Mouse (Mus musculus) layer of hippocampus, postnatal 25 days (tissue): Measurements from ENCODE around the gene Kcmf1. TPM values are rescaled to one million over a fixed set of nuclear protein-coding genes. Genes with fewer than 3 reads are reported as not detected.
"Not testable (repeated sequence)": the region's sequence is repeated elsewhere in the genome, so short reads cannot be mapped to it uniquely, and the experiment has no call there.

ENCODE experiments used
- DNase-seq, 2 experiments: peaks; one replicate each; pipeline ENCODE4 v3.0.0; 2022; ENCODE audit warnings: mixed read lengths in 2 of 2, low spot score in 1 of 2; ENCODE audit errors: extremely low spot score in 1 of 2
- total RNA-seq, 2 experiments: library from RNA; stranded (reverse); gene quantifications; 2 replicates each; pipeline ENCODE4 v1.2.3; 2021

Kcmf1 gene
- total RNA-seq, 2 experiments from 2014 or later = 60.1 to 65.6 TPM

DNA sequence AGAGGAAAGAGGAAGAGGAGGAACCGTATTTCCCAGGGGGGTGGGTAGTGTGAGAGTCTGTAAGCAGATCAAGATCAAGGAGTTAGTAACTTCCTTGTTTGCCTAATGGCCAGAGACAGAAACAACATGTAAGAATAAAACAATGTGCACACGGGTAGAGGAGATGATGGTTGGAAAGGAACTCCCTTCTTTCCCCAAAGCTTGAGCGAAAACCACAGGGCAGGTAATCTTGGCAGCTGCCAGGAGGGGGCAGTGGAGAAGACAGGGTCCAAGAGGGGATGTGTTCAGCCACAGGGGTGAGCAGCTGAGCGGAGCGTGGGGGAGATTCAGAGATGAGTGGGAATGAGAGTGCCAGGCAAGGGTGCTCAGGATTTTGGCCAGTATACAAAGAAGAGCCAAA lies 48.1 kb downstream of the Kcmf1 start:
- DNase-seq = peak in 1 of 2 experiments; percentile 27

DNA sequence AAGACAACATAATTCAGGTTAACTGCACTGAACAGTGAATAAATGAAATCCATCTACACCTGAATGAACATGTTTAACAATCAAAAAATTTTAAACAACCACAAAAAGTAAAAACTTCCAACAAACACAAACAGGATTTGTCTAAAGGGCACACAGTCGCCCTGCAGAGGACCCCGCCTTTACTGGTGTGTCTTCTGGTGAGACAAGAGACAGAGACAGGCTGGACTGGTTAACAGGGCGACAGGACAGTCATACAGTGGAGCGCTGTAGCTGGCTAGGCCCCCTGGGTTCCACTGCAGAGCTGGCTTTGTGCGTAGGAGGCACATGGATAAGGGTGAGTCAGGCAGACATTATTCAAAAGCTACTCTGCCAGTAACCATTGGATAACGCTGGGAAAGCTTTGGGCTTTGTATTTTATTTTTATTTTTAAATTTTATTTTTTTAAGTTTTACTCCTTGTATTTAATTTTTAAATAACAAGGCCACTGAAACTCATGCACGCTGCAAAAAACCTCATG lies 57.7 kb downstream of the Kcmf1 start:
- no peak for DNase-seq

DNA sequence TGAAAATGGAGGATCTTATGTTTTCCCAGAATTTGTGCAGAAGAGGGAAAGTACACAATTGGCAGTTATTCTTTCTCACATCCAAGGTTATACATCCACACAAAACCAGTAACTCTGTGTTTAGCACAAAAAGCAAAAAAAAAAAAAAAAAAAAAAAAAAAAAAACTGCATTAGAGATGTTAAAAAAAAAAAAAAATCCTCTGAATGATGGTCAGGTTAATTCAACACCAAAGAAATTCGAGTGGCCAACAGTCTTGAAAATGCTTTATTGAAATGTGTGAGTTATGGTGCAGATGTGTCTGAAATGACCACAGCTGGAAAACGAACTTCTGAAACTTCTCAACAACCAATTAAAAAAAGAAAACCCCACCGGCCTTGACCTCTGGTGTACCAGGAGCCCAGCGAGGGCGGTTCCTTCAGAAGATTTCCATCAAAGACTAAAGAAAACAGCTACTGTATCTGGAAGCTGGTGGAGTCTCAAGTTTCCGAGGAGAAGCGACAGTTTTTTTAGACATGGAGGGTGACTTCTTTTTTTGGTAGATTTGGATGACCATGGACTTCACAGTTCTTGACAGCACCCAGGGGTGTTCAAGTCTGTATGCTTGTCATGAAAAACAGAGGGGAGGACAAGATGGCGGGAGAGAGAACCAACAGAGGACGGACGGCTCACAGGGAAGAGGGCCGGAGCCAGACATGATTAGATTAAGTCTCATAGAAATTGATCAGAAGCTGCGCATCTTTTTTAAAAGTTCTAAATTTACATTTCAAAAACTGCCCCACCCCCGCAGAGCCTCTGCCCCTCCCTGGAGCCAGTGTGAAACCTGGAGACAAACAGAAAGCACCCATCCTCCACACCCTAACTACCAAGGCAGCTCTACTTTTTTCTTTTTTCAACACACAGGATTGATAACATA lies 58.7 kb downstream of the Kcmf1 start:
- no peak for DNase-seq

GRCm38 (mm10) chr6:72837756-72838155 lies 62.0 kb downstream of the Kcmf1 start:
- DNase-seq = no peak

DNA sequence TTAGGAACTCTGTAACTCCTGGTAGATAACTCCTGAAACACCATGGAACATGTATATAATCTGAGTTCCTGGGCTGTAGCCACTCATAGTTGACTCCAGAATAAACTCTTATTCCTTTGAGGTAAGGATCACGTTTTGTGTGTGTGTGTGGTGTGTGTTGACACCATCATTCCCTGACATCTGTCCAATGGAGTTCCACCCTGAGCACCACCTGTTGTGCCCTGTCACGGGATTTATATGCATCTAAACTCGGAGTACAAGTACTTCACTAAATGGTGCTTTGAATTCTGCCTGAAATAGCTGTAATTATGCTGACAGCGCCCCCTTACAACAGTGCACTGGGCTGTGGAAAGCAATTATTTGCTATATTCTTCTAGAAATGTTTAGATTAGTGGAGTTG lies 65.3 kb downstream of the Kcmf1 start:
- no peak for DNase-seq

DNA sequence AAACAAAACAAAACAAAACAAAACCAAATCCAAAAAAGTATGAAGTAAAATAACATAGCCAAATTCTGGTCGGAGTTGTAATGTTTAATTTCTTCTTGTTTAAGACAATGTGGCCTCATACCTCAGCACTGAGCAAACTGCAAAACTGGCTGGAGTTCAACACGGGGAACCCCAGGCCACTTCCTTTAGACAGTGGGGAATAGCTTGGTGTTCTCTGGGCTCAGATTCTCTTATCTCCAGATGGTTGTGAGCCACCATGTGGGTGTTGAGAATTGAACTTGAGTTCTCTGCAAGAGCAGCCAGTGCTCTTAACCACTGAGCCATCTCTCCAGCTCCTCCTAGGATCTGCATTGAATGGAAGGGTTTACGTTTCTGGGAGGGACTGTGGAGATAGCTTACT lies 67.9 kb downstream of the Kcmf1 start:
- DNase-seq = no peak

DNA sequence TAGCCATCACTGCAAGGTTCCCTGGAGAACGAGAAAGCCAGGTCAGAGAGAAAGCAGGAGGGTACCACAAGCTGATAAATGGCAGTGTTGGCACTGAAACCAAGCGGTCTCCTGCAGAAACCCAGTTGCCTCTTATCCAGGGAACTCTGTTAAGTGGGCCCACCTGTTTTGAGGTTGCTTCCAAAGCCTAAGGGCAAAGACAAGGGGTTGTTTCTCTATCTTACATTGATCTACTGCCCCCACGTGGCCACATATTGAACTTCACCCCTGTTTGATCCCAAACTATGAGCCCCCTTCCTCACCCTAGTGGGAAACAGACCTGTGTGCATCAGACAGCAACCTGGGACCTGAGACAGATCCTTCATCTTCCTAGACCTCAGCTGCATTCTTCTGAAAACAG lies 68.5 kb downstream of the Kcmf1 start:
- DNase-seq = peak; percentile 64 to 80

GRCm38 (mm10) chr6:72828857-72829256 lies 70.9 kb downstream of the Kcmf1 start:
- no peak for DNase-seq

- not testable (repeated sequence) for DNase-seq
These were observed 71.7 kb downstream of the Kcmf1 start for GRCm38 (mm10) chr6:72828037-72828436.

DNA sequence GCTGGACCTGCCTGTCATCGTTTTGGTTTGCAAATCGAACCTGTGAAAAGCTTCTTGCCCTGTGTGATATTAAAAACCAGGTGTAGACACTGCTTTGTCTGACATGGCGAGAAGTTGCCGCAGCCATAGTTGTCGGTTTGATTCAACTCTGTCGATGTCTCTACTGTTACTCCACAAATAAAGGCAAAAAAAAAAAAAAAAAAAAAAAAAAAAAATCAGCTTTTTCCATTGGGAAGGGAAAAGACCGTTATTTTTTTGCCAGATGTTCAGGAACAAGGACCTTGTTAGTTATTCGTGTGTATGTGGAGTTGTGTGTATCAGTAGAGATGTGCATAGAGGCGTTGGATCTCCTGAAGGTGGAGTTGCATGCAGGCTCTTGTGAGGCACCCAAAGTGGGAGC lies 74.0 kb downstream of the Kcmf1 start:
- DNase-seq = no peak

- DNase-seq = no peak
These were observed 74.6 kb downstream of the Kcmf1 start for GRCm38 (mm10) chr6:72824971-72825737.

DNA sequence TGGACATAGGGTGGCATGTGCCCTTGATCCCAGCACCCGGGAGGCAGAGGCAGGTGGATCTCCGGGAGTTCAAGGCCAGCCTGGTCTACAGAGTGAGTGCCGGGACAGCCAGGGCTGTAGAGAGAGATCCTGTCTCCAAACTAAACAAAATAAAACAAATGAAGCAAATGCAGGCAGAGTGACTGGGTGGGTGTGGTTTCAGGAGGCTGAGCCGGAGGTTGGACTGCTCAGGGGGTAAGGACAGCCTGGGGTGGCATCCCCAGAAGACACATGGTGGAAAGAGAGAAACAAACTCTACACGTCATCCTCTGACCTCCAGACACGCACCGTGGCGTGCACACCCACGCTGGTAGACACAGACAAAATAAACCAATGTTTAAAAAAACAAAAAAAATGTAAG lies 86.3 kb downstream of the Kcmf1 start:
- DNase-seq = no peak

- no peak for DNase-seq
These were observed 89.5 kb downstream of the Kcmf1 start for GRCm38 (mm10) chr6:72810248-72810647.

- DNase-seq = no peak
These were observed 90.1 kb downstream of the Kcmf1 start for GRCm38 (mm10) chr6:72809522-72810149.

- no peak for DNase-seq
These were observed 91.4 kb downstream of the Kcmf1 start for GRCm38 (mm10) chr6:72808342-72808741.

DNA sequence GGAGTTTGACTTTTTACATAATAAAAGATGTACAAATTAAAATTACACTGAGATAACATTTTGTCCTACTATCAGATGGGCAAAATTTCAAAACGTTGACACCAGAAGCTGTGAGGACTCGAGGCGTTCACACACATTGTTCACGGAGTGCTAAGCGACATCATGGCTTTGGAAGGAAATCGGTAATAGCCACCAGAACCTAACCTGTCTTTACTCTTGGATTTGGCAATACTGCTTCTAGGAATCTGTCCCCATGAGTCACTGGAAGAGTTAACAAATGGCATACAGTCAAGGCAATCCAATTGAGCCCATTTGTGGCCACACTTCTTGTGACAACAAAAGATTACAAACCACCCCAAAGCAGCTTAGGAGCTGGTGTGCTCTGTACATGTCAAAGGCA lies 96.1 kb downstream of the Kcmf1 start:
- no peak for DNase-seq

GRCm38 (mm10) chr6:72802119-72802518 lies 97.7 kb downstream of the Kcmf1 start:
- no peak for DNase-seq

- no peak for DNase-seq
These were observed 99.1 kb downstream of the Kcmf1 start for GRCm38 (mm10) chr6:72800641-72801040.

GRCm38 (mm10) chr6:72797763-72798162 lies 102.0 kb downstream of the Kcmf1 start:
- DNase-seq = no peak

DNA sequence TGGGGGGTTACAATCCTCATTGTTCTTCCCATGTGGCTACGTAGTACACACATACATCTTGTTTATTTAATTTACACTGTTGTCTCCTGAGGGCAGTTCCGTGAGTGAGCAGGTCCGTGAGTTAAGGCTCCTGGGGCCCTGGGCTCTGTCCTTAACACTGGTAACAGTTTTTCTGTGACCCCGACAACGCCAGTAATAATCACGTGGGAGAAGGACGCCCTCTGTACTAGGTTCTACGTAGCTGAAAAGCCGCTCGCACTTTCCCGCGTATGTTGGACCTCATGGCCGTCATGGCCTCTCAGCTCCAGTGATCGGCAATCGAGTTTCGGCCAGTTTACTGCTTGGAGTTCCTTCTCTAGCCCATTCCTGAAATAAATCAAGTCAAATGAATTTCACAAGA lies 104.3 kb downstream of the Kcmf1 start:
- DNase-seq = no peak

DNA sequence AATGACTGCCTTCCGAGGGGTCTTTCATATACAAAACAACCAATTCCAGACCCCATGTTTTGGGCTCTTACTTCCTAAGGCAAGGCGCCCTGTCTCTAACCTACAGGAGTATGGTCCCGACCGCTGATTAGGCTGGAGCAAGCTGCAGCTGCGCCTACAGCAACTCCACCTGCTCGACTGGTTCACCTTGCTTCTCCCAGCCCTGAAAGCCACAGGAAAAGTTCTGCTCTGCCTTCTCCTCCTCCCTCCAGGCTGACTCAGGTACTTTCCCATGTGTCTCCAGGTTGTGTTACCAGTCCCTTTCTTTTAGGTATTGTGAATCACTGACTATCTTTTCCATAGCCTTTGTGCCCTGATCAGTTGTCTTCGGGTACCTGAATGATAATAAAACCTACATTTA lies 104.9 kb downstream of the Kcmf1 start:
- no peak for DNase-seq
